Mouse (Mus musculus): ENCODE results near the gene Fscn2. TPM values are rescaled to one million over a fixed set of nuclear protein-coding genes. Genes with fewer than 3 reads are reported as not detected.

Fscn2 gene
- polyA plus RNA-seq (2015; fragmentation: Nextera tagmentation; extraction: Ambion mirVana): 0.98 and 1.1 TPM in 2 replicates

DNA sequence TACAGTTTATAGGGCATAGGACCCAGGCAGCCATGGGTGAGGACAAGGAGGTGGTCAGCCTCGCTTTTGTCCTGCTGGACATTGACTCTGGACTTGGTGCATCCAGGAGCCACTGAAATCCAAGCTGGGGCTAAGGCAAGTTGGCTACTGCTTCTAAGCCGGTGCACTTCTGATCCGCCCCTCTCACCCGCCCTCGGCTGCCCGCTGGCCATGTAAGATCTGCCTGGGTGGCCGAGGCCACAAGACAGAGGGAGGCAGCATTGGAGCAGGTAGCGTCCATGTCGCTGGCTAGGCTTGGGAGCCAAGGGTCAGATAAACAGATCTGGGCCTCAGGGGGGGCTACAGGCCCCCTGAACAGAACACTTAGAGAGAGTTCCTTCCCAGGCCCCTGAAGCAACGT lies at the start of gene Fscn2:
TSS of gene Fscn2 (plus strand) at position 240 of the 400 bp plus-strand sequence.
- H3K27me3 ChIP-seq: no peaks in the 10 kb centered on the region
- no peaks in the 10 kb centered on the region for H3K36me3 ChIP-seq
- H3K27ac ChIP-seq (replicated peaks): no peak within 1 kb of the TSS
- peaks cover 33% of the 10 kb centered on the region for H3K4me1 ChIP-seq
- H3K9ac ChIP-seq: no peak within 1 kb of the TSS
- H3K9me3 ChIP-seq (replicated peaks): no peaks in the 10 kb centered on the region
- H3K4me2 ChIP-seq (replicated peaks): no peak within 1 kb of the TSS
- ATAC-seq (ENCODE audit: insufficient number of reproducible peaks, low FRiP score, low TSS enrichment, low read depth): no peak
- 65% methylated on average over 10 of the region's 10 CpGs for WGBS
- H3K4me3 ChIP-seq (replicated peaks): no peak within 1 kb of the TSS

- no peaks in the 10 kb centered on the region for H3K27me3 ChIP-seq
- peak overlapping the region; percentile 80 for H3K27ac ChIP-seq (replicated peaks)
- peaks cover 61% of the 10 kb centered on the region for H3K4me1 ChIP-seq
- WGBS: 48% methylated on average over 10 of the region's 10 CpGs
- no peak for ATAC-seq (ENCODE audit: insufficient number of reproducible peaks, low FRiP score, low TSS enrichment, low read depth)
- peak overlapping the region; percentile 49 for H3K4me3 ChIP-seq (replicated peaks)
- H3K9ac ChIP-seq: no peak overlapping the region
- no peaks in the 10 kb centered on the region for H3K36me3 ChIP-seq
- no peaks in the 10 kb centered on the region for H3K9me3 ChIP-seq (replicated peaks)
- H3K4me2 ChIP-seq (replicated peaks): peak overlapping the region; percentile 87
Measured at GRCm38 (mm10) chr11:120311561-120311960, 49.8 kb upstream of the Fscn2 start.

DNA sequence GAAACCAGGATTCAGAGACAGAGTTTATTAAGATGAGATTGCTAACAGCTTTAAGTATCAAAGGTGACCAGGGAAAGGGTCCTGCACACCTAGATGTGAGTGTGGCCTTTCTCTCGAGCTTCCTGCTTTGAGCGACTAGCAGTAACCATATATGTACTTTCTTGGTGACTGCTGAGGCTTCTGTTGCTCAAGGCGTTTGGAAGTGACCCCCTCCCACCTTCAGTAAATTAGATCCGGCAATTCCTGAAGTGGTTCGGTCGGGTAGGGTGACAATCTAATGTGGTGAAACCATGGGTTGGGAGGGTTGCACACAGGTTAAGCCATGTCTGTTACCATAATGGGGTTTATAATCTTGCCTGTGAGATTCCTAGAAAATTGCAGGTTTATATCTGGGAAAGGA lies 49.3 kb upstream of the Fscn2 start:
- Histone ChIP-seq H3K36me3 (no peaks in the 10 kb centered on the region), H3K4me1 (peaks cover 61% of the 10 kb centered on the region), H3K4me2 (replicated peaks) (0 out of 2 replicates have a peak overlapping the region, but pooled peaks have one; percentile 87), H3K9ac (no peak overlapping the region), H3K27ac (replicated peaks) (peak overlapping the region; percentile 80; the same call in 1 of the 2 replicates), H3K9me3 (replicated peaks) (no peaks in the 10 kb centered on the region), H3K27me3 (no peaks in the 10 kb centered on the region), H3K4me3 (replicated peaks) (no peak overlapping the region)
- WGBS: 42% methylated on average over 6 of the region's 6 CpGs
- no peak for ATAC-seq (ENCODE audit: insufficient number of reproducible peaks, low FRiP score, low TSS enrichment, low read depth)

DNA sequence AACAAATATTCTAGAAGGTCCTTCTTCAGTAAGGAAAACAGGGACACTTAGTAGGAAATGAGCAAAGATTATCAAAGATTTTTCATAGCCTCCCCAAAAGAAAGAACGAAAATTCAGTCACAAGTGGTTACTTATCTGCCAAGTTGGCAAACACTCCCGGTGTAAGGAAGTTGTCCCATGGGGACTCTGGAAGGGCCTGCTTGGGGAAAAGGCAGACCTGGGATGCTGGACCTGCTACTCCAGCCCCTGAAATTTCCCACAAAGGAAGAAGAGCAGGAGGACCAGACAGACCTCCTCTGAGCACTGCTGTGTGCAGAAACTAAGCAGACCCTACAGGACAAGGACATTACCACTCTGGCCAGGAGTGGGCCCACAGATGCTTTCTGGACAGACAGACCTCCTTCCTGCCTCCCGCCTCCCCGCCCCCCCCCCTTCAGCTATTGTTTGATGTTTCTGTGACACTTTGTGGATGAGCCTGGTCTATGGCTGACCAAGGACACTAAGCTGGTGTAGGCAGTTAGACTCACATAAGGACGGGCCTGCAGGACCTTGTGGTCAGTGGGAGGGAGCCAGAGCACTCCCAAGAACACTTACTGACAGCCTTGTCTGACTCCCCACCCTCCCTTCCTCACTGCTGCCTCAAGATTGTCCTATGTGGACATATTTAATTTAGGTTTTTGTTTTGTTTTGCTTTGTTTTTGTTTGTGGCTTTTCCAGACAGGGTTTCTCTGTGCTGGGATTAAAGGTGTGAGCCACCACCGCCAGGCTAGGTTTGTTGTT lies 47.2 kb upstream of the Fscn2 start:
- no peaks in the 10 kb centered on the region for H3K9me3 ChIP-seq (replicated peaks)
- H3K9ac ChIP-seq: no peak overlapping the region
- H3K4me2 ChIP-seq (replicated peaks): no peak overlapping the region
- H3K27ac ChIP-seq (replicated peaks): no peak overlapping the region
- 52% methylated on average over 6 of the region's 6 CpGs for WGBS
- no peaks in the 10 kb centered on the region for H3K27me3 ChIP-seq
- H3K4me3 ChIP-seq (replicated peaks): no peak overlapping the region
- ATAC-seq (ENCODE audit: insufficient number of reproducible peaks, low FRiP score, low TSS enrichment, low read depth): no peak
- no peaks in the 10 kb centered on the region for H3K36me3 ChIP-seq
- peaks cover 44% of the 10 kb centered on the region for H3K4me1 ChIP-seq

DNA sequence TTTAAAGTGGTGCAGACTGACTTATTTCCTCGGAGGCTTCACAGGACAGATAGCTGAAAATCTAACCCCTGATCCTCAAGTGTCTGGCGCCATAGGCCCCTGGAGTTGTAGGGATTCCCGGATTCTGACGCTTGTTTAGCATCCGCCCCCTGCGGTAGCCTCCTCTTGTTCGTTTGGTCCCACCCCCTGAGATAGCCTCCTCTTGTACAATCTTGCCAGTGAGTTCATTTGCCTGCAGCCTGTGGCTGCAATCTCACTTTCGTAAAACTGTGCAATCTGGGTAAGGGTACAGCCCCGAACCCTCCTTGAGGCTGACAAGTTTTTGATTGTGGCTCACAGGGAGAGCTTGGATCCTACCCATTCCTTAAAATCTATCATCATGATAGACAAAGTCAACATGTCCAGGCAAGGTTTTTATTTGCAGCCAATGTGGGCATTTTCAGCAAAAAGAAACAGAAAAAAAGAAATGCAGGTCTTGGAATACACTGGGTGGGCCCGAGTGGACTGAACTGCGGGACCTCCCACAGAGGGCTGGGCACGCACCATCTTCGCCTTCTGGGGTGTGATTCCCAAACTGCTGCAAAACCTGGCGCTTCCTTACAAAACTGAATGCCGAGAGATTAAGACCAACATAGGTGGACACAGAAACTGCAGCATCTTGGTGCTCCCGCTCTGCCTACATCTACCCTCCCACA lies 46.5 kb upstream of the Fscn2 start:
- H3K4me2 ChIP-seq (replicated peaks): peak overlapping the region; percentile 88
- H3K9ac ChIP-seq: no peak overlapping the region
- H3K36me3 ChIP-seq: no peaks in the 10 kb centered on the region
- H3K27me3 ChIP-seq: no peaks in the 10 kb centered on the region
- 46% methylated on average over 16 of the region's 16 CpGs for WGBS
- ATAC-seq (ENCODE audit: insufficient number of reproducible peaks, low FRiP score, low TSS enrichment, low read depth): no peak
- H3K4me1 ChIP-seq: peaks cover 43% of the 10 kb centered on the region
- H3K27ac ChIP-seq (replicated peaks): peak overlapping the region; percentile 96
- H3K9me3 ChIP-seq (replicated peaks): no peaks in the 10 kb centered on the region
- H3K4me3 ChIP-seq (replicated peaks): no peak overlapping the region

DNA sequence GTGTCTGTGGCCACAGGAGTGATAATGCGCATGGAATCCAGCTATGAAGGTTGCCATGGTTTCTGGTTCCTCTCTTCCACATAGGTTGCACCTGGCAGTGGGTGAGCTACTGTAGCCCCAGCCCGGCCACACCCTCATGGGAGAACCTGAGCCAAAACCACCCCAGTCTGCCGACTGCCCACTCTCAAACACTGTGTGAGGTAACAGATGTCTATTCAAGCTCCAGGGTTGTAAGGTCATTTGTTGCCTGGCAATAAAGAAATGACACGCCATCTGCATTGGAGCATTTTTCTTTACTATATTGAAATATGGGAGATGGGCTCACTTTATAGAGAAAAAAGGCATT lies 45.9 kb upstream of the Fscn2 start:
- 29% methylated on average over 4 of the region's 4 CpGs for WGBS

DNA sequence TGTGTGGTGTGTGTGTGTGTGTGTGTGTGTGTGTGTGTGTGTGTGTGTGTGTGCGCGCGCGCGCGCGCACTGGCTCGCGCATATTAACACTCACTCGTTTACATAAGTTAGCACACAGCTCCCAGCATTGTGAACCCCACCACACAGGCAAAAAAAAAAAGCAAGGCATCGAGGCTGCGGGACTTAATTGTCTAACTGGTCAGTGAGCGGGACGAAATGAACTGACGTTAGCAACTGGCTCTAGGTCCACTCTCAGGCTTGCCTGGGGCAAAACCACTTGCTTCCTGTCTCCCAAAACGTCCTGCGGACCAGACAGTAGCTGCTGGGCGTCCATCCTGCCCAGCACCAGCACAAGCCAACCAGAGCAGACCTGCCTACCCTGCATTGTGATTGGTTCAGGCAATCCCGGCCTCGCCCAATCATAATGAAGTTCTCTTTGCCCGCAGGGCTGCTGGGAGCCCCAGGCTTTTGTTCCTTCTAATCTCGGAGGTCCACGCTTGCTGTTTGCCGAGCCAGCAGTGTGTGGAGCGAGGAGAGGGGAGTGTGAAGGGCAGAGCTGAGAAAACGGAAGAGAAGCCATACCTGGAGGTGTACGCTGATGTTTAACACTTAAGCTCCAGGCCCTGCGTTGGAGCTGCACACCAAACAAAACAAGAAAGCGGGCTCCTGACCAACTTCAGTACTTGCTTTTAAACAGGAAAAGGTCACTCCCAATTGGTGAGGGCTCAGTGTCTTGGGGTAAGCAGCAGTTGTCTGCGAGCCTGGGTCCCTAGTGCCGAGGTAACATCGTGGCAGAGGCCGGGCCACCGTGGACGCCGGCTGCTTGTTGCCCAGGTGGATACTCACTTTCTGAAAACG lies 45.3 kb upstream of the Fscn2 start:
- Histone ChIP-seq H3K4me1 (peaks cover 34% of the 10 kb centered on the region), H3K4me2 (replicated peaks) (peak overlapping the region; percentile 88), H3K27me3 (no peaks in the 10 kb centered on the region), H3K4me3 (replicated peaks) (peak overlapping the region; percentile 54), H3K36me3 (no peaks in the 10 kb centered on the region), H3K9ac (peak overlapping the region; percentile 73), H3K27ac (replicated peaks) (peak overlapping the region; percentile 96), H3K9me3 (replicated peaks) (no peaks in the 10 kb centered on the region)
- peak; percentile 96 for ATAC-seq (ENCODE audit: insufficient number of reproducible peaks, low FRiP score, low TSS enrichment, low read depth)
- 6% methylated on average over 37 of the region's 37 CpGs for WGBS

More for the DNA sequence above, 45.9 kb upstream of the Fscn2 start:
- peak overlapping the region; percentile 96 for H3K27ac ChIP-seq (replicated peaks)
- H3K4me3 ChIP-seq (replicated peaks): peak overlapping the region; percentile 54
- peaks cover 41% of the 10 kb centered on the region for H3K4me1 ChIP-seq
- H3K27me3 ChIP-seq: no peaks in the 10 kb centered on the region
- peak overlapping the region; percentile 88 for H3K4me2 ChIP-seq (replicated peaks)
- no peak for ATAC-seq (ENCODE audit: insufficient number of reproducible peaks, low FRiP score, low TSS enrichment, low read depth)
- no peaks in the 10 kb centered on the region for H3K9me3 ChIP-seq (replicated peaks)
- H3K9ac ChIP-seq: no peak overlapping the region
- H3K36me3 ChIP-seq: no peaks in the 10 kb centered on the region

- peak overlapping the region; percentile 54 for H3K4me3 ChIP-seq (replicated peaks)
- 14% methylated on average over 13 of the region's 13 CpGs for WGBS
- H3K4me2 ChIP-seq (replicated peaks): peak overlapping the region; percentile 88
- no peaks in the 10 kb centered on the region for H3K9me3 ChIP-seq (replicated peaks)
- H3K27me3 ChIP-seq: no peaks in the 10 kb centered on the region
- H3K9ac ChIP-seq: peak overlapping the region; percentile 73
- H3K27ac ChIP-seq (replicated peaks): peak overlapping the region; percentile 96
- ATAC-seq (ENCODE audit: insufficient number of reproducible peaks, low FRiP score, low TSS enrichment, low read depth): no peak
- peaks cover 27% of the 10 kb centered on the region for H3K4me1 ChIP-seq
- H3K36me3 ChIP-seq: no peaks in the 10 kb centered on the region
Measured at GRCm38 (mm10) chr11:120316690-120317254, 44.6 kb upstream of the Fscn2 start.

DNA sequence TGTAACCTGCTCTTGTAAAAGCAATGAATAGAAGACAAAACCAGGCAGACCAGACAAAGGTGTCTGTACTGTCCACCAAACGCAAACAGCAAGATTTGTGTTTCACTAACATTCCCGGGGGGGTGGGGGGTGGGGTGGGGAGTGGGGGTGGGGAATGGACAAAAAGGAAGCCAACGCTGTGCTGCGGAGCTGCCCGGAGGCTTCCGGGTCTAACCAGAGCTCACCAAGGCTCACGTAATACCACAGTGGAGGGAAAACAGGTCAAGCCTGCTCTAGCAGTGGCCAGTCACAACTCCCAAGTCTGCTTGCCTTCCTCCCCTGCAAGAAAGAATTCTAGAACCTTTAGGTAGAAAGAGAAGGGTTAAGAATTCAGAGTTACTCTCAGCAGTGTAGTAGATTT lies 43.9 kb upstream of the Fscn2 start:
- no peak for ATAC-seq (ENCODE audit: insufficient number of reproducible peaks, low FRiP score, low TSS enrichment, low read depth)
- WGBS: 54% methylated on average over 7 of the region's 7 CpGs

GRCm38 (mm10) chr11:120319310-120319709 lies 42.0 kb upstream of the Fscn2 start:
- H3K27me3 ChIP-seq: no peaks in the 10 kb centered on the region
- H3K9ac ChIP-seq: no peak overlapping the region
- peaks cover 20% of the 10 kb centered on the region for H3K4me1 ChIP-seq
- 84% methylated on average over 5 of the region's 5 CpGs for WGBS
- no peak for ATAC-seq (ENCODE audit: insufficient number of reproducible peaks, low FRiP score, low TSS enrichment, low read depth)
- no peak overlapping the region for H3K27ac ChIP-seq (replicated peaks)
- H3K4me3 ChIP-seq (replicated peaks): no peak overlapping the region
- no peaks in the 10 kb centered on the region for H3K9me3 ChIP-seq (replicated peaks)
- no peaks in the 10 kb centered on the region for H3K36me3 ChIP-seq
- no peak overlapping the region for H3K4me2 ChIP-seq (replicated peaks)

More for the DNA sequence above, 43.9 kb upstream of the Fscn2 start:
- 0 out of 2 replicates have a peak overlapping the region, but pooled peaks have one; percentile 88 for H3K4me2 ChIP-seq (replicated peaks)
- H3K27me3 ChIP-seq: no peaks in the 10 kb centered on the region
- peaks cover 24% of the 10 kb centered on the region for H3K4me1 ChIP-seq
- H3K9me3 ChIP-seq (replicated peaks): no peaks in the 10 kb centered on the region
- H3K4me3 ChIP-seq (replicated peaks): peak overlapping the region; percentile 54; the same call in 1 of the 2 replicates
- H3K9ac ChIP-seq: no peak overlapping the region
- H3K36me3 ChIP-seq: no peaks in the 10 kb centered on the region
- no peak overlapping the region for H3K27ac ChIP-seq (replicated peaks)

Measured in embryonic facial prominence, embryonic 15.5 days (tissue).